Mouse (Mus musculus) retina, embryonic 14.5 days (tissue): Measurements from ENCODE around the gene Fgfr2.

Experiments
- DNase-seq: peaks from one replicate; pipeline ENCODE4 v3.0.0-alpha.2; 2015; ENCODE audit warnings: low spot score

Fgfr2 gene

DNA sequence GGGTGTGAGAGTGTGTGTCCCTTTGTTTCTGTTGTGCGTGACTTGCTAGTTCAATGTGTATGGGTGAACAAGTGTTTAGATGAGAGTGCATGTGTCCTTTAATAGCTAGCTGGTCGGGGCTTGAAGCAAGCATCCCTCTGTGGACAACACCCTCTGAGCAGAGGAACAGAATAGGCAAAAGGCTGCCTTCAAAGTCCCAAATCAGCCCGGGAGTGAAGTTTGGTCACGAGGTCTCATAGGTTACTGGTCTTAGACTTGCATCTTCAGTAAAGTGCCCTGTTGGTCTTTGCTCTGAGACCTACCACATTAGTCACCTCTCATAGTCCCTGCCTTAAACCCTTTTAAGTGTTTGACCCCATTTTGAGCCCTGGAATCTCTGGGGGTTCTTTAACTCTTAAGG is 1571.7 kb downstream of the Fgfr2 start:
- DNase-seq, result no peak

DNA sequence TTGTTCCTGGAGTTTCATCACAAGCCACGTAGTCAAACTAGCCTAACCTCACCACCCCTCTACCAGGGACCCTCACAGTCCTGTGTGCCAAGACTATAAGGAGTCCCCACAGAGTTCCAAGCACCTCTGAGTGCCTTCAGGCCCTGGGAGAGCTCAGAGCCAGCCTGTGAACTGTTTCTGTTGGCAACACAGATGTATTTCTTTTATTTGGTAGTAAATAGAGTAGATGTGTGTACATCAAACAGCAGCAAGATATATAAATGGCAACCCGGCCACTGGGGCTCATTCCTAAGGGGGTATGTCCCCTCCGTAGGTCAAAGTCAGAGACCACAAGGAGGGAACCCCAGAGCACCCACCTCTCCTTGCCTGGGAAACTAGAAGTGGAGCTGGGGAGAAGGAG is 1574.7 kb downstream of the Fgfr2 start, which contains the start of gene Hmx2:
Hmx2 (plus strand) TSS at position 301 of the 400 bp plus-strand sequence.
- DNase-seq, result no peak

DNA sequence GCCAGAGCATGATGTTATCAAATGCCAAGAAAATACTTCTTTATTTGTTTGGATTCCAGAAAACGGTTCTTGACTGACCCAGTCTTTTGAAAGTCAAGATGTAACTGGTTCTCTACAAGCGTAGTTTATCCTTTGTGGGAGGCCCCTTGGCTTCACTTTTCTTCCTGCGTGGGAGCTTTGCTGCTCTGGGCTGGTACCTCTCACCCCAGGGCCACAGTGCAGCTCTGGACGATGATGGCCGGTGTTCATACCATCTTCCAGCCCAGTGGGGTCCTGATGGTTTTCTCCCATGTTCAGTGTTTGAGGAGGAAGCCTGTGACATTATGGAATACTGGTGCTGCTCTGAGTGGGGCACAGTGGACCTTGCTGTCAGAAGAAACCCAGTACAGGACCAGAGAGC is 1575.7 kb downstream of the Fgfr2 start:
- DNase-seq, result no peak

DNA sequence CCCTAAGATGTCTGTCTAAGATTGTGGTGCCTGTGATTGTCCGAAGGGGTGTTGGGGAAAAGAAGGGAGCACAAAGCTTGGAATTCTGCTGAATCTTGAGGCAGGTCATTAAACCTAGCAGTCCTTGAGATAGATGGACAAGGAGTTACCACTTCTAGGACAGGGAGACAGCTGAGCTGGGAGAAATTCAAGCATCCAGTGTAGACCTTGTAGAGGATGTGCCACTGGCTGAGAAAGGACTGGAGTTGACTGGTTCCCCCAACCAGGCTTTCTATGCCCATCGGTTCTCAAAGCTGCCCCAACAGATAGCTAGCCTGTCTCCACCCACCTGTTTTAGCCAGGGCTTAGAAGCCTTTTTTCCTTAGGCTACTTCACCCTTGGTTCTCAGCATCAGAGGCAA is 1576.7 kb downstream of the Fgfr2 start:
- peak; percentile 27 for DNase-seq

DNA sequence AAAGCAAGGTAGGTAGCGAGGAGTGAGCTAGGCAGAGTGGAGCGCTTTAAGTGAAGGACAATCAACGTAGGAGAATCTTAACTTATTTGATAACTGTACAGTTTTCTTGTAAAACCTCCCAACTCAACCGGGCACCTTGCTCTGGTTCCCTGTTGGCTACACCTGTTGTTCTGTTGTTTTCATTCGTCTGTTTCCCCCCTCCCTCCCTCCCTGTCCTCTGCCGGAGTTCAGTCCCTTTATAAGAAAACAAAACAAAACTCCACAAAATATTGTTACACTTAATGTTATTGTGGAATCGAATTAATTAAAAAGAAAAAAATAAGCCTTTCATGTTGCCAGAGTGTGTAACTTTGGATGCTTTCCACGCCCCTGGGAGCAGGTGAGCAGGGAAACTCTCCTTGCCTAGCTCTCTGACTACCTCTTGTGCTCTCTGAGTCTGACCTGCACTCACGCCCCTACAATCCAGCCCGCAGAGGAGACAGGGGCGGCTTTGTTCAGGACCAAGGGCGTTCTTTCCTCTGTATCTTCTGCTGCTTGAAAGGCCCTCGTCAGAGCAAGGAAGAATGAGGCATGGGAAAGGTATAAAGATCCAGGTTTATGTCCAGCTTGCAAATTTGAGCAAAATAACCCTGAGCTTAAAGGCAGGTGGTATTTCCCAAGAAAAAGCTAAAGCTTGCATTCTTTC is 1577.3 kb downstream of the Fgfr2 start:
- peak; percentile 21 for DNase-seq

DNA sequence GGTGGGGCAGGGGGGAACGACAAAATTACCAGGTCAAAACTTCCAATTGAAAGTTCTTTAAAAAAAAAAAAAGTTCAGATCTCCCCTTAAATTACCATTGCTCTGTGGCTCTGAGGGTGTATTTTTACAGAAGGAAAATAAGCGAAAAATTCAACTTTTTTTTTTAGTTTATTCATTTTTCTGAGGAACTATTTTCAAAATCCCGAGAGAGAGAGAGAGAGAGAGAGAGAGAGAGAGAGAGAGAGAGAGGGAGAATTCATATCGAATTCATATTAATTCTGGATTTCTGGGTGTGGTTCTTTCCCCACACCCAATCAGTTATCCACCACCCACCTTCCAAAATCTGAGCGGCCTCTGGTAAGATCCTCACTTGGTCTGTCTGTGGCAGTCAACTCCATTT is 1578.3 kb downstream of the Fgfr2 start:
- DNase-seq, result no peak

DNA sequence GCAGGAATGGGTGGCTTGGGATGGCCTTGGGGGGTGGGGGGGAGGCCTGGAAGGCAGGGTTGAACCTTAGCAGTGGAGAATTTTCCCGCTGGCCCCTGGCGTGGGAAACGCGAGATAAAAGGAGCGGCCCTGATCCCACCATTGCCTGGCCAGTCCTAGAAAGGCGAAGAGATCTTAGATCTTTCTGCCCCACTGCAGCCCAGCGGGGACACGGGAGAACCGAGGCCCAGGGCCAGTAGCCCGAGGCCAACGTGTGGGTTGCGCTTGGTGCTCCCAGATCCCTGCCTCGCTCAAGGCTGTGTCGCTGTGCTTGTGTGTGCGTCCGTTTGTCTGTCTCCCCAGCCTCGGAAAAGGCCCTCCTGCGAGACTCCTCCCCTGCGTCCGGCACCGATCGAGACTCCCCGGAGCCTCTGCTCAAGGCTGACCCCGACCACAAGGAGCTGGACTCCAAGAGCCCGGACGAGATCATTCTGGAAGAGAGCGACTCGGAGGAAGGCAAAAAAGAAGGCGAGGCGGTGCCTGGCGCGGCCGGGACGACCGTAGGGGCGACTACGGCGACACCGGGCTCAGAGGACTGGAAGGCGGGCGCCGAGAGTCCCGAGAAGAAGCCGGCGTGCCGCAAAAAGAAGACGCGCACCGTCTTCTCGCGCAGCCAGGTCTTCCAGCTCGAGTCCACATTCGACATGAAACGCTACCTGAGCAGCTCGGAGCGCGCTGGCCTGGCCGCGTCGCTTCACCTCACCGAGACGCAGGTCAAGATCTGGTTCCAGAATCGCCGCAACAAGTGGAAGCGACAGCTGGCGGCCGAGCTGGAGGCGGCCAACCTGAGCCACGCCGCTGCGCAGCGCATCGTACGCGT is 1579.3 kb downstream of the Fgfr2 start:
- peak; percentile 43 for DNase-seq

DNA sequence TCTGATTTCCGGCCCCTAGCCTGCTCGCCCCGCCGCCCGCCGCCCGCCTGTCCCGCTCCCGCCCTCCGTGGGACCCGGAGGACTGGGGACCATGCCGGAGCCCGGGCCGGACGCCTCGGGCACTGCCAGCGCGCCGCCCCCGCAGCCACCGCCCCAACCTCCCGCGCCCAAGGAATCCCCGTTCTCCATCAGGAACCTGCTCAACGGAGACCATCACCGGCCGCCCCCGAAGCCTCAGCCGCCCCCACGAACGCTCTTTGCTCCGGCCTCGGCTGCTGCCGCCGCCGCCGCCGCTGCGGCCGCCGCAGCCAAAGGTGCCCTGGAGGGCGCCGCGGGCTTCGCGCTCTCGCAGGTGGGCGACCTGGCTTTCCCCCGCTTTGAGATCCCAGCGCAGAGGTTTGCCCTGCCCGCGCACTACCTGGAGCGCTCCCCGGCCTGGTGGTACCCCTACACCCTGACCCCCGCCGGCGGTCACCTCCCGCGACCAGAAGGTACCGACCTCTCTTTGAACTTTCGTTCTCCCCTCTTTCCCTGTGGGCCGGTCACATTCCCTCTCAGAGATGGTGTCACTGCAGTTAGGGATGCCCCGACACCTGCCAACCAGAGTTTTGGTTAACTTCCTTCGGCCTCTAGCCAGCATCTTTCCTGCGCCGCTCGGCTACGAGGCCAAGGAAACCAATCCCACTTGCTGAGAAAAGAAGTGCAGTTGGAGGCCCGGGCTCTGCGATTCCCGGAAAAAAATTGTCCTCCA is 1580.1 kb downstream of the Fgfr2 start:
- DNase-seq, result peak; percentile 37

DNA sequence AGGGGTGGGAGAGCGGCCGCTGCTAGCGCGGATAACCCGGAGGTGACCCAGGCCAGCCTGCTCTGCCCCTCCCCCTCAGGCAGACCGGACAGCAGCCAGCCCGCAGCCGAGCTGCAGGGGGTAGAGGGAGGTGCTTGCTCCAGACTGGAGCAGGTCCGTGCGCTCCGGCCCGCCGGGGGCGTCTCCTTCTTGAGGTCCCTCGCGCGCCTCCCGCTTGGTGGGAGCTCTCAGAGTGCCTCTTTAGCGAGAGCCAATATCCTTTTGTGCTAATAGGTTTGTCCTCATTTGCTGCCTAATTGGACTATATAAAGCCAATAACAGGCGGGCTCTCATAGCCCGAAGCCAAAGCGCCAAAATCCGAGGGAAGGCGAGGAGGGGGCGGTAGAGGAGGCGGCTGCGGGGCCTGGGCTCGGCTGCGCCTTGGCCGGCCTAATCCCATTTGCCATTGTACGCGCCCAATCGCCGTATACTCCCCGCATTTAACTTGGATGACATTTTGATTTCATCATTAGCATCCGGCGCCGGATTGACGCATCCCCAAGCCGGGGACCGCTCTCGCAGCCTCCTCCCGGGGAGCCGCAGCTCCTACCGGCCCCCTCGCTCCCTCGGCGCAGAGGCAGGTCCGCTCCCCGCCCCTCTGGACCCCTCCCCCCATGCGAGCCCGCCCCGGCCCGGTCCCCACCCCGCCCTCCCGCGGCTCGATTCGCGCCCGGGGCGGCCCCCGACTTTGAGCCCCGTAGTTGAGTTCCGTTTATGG is 1580.9 kb downstream of the Fgfr2 start, which contains the start of gene Hmx3:
Hmx3 (plus strand) TSS at position 753 of the 757 bp plus-strand sequence.
- peak; percentile 72 for DNase-seq

DNA sequence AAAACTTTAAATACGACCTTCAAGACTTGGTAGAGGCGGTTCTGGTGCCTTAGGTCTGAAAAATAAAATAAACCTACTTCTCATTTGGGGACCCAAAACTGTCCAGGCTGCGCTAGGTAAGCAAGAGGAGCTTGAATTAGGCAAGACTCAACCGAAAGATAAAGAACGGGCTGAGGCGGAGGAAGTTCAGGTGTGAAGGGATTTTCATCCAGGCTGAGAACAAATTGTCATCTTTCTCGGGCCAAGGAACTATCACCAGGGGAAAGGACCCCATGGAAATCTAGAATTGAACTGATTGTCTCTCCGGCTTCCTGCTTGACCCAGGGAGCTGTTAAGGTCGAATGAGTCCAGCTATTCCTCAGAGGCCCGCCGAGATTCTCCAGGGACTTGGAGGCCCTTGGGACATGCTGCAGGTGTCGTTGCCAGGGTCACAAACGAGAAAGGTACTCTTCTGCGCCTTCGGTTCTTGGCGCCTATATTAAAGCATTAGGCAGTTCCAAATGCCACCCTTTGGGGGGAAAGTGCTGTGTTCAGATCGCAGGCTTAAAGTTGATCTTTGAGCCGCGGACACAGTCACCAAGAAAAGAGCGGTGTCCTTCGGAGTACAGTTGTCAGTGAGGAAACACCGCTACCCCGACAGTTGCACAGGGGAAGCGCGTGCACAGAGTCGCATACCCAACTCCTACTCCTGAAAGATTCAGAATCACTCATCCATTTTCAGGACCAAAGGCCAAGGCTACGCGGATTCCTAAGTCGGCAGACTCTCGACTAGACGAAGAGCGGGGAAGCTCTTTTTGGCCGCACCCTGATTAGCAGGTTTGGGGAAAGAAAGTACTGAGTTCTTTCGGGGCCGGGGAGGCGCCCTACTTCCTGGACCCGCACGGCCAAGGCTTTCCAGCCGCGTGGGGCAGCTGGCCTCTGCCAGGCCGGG is 1581.7 kb downstream of the Fgfr2 start:
- DNase-seq, result peak; percentile 13

DNA sequence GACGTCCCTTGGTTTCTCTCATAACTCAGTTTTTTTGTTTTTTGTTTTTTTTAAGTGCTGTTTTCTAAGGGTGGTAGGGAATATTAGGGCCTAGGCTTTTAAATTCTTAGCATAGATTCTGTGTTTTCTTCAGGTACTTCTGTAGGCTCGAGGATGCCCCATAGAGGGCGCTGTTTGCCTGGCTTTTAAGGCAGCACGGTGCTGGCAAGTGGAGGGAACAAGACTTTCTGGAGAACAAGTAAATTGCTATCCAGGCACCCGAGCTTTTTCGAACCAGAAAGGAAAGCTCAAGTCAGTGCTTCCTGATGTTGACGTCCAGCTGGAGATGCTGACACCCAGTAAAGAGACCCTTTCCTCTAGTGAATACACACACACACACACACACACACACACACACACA is 1583.2 kb downstream of the Fgfr2 start:
- peak; percentile 92 for DNase-seq

DNA sequence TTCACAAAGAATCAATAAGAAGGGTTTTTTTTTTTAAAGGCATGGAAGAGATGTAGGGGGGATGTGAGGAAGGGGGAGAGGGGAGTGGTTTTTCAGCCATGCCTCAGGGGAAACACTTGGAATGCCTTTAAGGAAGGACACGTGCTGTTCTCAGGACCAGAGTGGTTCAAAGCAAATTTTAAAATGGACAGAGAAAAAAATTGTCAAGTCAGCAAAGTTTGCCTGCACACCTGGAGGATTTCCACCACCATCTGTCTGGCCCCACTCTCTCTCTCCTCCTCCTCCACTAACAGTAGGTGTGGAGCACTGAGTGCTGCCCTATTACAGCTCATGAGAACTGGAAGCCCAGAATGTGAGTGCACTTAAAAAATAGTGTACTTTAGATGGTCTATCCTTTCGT is 1619.4 kb downstream of the Fgfr2 start:
- no peak for DNase-seq

DNA sequence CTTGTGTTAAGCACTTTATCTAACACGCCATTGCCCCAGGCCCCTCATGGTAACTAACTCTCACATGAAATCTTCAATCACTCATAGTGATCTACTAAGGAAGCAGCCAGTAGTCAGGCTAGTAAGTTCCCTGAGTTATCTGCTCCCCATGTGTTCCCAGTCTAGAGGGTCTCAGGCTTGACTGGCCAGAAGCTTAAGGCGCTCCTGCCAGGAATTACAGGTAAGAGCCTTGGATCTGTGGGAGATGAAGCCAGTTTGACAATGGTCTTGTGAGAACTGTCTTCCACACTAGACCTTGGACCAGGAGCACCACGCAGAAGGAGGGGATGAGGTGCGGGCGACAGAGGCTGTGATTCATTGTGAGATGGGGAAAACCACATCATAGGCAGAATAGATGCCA is 1644.7 kb downstream of the Fgfr2 start:
- no peak for DNase-seq

DNA sequence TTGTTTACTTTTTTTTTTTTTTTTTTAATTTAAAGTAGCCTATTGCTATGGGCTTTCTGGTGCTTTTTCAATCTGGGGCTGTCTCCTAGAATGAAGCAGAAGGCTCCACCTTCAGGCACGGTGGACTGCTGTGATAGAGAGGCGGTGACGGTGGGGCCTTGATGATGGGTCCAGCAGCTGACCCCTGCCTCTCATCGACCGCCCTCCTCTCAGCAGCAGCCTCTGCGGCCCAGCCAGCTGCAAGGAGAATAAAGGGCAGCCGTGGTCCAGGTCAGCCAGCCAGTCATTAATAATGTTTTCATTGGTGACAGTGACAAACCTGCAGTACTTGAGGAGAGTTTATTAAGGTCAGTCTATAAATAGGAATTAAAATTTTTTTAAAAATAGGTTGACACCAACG is 1646.0 kb downstream of the Fgfr2 start:
- peak; percentile 47 for DNase-seq

DNA sequence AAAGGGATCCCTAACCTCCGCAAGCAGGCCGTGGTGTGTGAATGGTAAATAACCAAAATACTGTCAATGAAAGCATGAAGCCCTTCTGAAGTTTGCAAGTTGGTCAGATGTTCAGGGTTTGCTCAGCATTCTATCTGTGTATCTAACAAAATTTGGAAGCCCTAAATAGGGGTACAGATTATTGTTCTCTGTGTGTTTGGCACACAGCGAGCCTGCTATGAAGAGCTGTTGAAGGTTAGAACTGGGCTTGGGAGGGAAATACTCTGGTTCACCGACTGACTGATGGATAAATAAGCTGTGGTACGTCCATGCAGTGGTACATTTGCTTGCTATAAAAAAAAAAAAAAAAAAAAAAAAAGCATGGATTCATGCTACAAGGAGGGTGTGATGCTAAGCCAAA is 1651.6 kb downstream of the Fgfr2 start:
- DNase-seq, result no peak

DNA sequence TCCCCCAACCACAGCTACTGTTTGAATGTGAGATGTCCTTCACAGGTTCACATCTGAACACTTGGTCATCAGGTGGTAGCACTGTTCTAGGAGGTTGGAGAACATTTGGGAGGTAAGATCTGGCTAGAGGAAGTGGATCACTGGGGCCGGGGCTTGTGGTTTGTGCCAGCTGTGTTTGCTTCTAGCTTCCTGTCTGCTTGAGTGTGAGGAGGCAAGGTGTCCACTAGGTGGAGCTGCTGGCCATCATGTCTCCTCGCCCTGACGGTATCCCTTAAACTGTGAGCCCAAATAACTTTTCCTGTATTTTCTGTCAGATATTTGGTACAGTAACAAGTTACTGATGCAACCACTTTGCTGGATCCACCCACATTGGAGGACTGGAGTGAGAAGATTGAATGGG is 1653.6 kb downstream of the Fgfr2 start:
- peak; percentile 15 for DNase-seq

DNA sequence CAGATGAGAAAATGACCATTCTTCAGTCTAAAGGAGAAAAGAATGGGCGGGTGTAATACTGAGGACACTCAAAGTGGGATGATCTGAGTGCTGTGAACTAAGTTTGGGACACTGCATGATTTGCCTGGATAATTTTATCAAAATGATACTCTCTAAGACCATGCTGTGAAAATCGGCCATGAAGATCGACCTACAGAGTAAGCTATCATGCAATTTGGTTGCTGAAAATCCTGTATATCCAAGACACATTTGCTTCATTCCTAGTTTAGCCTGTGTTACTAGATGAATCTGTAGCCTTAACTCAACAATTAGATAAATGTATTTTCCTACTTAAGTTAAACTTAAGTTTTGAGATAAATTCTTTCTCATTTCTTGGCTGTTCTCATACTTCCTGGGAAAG is 1655.8 kb downstream of the Fgfr2 start:
- DNase-seq, result no peak

DNA sequence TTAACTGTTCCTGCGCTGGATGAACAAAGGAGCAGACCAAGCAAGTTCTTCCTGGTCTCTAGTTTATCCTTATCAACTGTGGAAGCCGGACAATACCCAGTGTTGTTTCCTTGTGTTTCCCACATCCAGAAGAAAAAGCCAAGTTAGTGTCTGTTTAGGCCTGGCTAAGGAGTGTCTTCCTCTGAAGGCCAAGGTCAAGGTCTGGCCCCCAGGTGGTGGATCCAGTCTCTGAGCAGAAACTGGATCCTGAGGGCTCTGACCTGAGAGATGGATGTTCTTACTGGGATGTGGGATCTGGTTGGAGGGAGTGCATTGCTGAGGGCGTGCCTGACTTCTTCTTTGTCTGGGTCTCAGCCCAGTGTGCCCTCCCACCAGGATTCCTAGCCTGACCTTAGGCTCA is 1657.4 kb downstream of the Fgfr2 start:
- DNase-seq, result peak; percentile 13

DNA sequence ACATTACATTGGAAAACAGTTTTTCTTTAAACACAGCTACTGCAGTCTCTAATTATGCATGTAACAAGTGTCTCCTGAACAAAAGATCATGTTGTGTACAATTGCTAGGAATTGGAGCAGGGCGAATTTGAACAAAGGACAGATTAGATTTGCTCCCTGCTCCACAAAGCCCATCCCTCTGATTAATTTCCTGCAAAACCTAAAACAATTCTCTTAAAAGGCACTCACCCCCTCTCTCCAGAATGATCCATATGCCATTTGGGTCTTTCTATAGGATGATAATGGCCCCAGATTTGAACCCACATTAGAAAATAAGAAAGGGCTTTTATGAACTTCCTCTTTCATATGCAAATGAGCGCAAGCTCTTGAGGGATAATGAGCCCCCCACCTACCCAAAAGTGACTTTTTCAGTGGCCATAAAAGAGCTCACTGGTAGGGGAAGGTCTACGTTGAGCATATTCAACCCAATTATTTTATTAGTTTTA is 1658.0 kb downstream of the Fgfr2 start:
- peak; percentile 73 for DNase-seq

DNA sequence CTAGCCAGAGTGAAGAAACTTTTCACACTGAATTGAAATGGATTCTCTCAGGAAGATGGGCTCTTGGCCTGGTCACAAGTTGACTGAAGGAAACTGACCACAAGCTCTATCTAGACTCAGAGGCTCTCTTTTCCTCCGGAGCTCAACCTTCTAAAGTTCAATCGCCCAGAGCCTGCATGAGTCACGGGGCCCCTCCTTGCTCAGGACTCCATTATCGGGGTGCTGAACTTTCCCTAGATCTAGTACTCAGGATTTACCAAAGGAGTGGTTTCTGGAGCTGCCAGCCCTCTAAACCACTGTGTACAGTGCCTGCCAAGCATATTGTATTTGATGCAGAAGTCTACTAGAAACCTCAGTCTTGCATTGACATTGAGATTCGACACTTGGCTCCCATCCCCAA is 1666.4 kb downstream of the Fgfr2 start:
- DNase-seq, result no peak

DNA sequence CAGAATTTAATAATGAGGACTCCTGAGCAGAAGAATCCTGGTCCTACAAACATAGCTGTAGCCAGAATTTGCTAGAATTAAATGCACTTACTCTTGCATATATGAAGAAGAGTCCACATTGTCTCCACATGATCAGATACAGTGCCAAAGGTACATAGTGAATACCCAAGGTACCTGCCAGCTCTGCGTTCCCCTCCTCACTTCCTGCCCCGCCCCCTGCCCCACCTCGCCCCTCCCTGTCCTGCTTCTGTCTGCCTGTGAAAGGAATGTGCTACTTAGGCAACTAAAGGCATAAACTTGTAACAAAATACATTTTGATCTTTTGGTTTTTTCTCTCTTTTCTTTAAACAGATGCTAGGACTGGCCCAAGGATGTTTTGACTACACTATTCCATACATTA is 1686.1 kb downstream of the Fgfr2 start:
- DNase-seq, result no peak
